Mouse (Mus musculus): ENCODE measurements at regions not wholly inside any gene's neighbourhood (a gene's known extent, or its start where the extent isn't known, plus 50 kb on each side); places are given as distances from the start of the nearest gene placed in this dataset.

DNA sequence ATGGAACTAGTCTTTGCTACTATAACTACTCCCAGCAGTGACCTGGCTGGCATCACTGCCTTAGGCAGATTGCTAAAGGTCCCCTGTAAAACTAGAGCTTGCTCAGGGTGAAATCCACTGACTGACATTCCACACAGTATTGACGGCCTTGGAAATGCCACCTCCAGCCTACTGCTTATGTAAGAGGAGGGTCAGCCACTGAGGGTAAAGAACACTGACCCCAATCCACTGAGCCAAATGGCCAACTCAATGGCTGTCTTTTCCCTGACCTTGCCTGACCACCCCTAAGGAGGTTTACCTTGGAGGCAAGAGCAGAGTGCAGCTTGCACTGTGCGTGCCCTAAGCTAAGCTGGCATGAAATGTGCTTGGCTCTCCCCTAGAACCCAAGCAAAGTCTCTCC is 216.0 kb upstream of the Foxq1 start:
- DNase-seq: no peak

DNA sequence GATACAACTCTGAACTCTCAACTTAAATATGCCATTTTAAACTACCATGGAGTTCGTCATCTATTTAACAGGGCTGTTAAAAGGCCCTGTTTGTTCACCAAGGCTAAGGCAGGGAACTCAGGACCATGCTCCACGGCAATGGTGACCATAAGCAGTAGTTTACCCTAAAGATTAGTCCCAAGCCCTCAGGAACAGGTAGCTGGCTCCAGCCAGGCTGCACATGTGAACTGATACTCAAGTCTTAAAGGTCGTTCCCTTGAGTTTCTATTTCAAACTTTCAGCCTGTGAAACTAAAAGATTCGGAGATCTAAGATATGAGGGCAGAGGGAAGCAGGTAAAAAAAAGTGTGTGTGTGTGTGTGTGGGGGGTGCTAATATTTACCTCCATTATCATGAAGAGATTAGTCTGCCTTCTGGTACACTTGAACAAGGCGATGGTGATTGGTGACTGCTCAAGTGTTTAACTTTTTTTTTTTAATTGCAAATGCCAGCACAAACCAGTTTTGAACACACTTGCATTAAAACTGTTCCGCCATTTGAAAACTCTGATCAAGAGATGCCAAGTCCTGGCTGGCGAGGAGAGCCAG is 215.5 kb upstream of the Foxq1 start:
- no peak for DNase-seq

DNA sequence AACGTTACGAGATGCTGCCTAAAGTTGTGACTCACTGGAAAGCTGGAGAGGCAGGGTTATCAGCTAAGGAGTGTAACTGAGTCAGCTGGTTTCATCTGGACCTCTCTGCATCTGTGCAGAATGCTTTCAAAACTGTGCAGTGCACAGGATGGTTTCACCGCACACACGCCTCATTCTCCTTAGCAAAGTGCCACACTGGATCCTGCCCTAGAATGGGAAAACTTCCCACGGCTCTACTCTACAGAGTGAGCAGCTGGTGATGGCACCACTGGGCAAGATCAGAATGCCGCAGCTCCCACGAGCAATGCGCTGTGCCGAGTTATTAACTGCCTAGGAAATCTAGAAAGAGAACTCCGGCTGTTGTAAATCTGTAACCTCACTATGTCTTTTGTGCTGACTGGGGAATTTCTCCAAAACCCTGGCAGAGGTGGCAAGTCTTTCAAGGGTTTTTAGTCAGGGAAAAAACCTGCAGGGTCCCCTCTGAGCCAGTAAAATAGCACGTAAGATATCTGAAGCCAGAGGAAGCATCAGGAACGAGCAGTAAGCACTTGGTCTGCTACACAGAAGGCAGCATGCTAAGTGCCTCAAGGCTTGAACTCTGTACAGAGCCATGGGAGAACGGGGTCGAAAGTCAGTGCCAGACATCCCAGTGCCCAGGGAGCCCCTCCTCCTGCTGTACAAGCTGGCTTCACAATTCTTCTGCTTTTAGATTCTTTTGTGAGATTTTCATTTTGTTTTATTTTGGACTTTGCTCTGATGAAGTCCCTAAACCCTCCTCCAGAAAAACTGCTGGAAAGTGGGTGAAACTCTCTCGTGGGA is 214.4 kb upstream of the Foxq1 start:
- peak; percentile 9 to 20 for DNase-seq

- no peak for DNase-seq
These were observed 209.7 kb upstream of the Foxq1 start for GRCm38 (mm10) chr13:31346205-31346604.

- DNase-seq: no peak
These were observed 208.9 kb upstream of the Foxq1 start for GRCm38 (mm10) chr13:31347000-31347399.

DNA sequence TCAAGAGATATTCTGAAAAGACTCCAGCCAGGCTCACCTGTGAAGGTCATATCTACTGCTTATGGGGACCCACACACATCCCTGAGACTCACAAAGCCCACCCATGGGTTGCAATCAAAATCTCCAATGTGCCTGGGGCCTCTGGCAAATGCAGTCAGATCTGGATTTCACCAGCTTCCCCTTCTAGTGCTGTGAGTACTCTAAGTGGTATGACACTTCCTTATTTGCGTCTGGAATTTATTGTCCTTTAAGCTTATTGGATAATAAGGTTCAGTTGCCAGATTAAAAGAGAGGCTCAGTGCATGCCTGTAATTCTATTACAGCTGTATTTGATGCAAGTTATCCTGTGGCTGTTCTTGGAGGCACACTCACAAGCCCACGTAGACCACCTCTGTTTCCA is 206.3 kb upstream of the Foxq1 start:
- no peak for DNase-seq

DNA sequence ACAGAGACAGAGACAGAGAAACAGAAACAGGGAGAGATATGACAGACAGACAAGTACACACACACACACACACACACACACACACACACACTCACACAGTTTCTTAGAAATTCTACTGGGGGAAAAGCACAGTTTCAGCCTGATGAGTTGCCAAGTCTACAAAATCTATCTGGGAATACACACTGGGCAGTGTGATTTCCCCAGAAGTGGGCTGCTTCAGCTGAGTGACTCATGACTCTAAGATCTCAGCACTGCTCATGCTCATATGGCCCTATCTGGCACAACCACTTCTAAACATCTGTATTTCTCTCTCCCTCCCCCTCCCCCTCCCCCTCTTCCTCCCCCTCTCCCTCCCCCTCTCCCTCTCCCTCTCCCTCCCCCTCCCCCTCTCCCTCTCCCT is 204.5 kb upstream of the Foxq1 start:
- no peak for DNase-seq

DNA sequence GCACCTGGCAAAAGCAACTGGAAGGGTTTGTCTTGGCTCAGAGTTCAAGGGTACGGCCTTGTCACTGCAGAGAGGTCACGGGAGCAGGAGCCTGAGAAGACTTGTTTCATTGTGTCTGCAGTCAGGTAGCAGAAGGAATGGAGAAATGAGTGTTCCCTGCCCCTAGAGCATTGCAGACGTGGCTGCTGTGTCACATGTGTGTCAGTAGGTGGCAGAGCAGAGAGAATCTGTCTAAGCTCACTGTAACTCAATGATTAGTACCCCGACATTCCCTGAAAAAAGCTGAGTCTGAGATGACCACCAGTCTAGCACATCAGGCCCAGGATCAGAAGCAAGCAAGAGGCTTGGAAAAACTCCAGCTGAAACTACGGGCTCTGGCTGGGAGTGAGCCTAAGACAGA is 203.1 kb upstream of the Foxq1 start:
- DNase-seq: no peak

DNA sequence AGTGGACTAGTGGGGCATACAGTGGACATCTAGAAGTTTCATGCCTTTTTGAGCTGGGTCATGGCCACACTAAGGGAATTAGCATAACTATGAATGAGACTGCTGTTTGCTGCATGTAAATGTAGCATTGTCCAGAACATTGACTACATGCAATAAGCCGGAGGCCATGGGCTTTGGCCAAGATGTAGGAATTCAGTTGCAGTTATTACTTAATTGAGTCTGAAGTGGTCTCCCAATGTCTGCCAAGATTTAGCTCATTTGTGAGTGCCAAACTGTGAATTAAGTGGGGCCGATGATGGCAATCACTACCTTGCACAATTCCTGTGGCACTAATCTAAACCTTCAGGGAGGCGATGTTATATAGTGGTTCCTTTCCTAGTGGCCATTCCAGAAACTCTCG is 196.6 kb upstream of the Foxq1 start:
- DNase-seq: no peak

DNA sequence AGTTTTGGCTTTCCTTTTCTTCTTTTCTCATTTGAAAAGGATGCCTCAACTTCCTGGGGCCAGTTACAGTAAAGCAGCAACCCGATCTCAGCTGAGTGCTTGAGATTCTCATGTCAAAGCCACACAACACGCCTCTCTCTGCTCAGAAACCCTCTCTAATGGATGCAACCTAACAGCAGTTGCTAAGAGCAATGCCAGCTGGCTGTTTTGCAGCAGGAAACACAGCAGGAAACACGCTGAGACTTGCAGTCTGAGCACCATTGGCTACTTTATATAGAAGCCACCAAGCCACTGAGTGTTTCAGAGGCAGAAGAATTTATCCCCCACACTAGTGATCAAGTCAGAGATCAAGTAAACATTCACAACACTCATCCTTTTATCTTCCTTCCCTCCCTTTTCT is 193.5 kb upstream of the Foxq1 start:
- no peak for DNase-seq

- no peak for DNase-seq
These were observed 191.6 kb upstream of the Foxq1 start for GRCm38 (mm10) chr13:31364369-31364768.

GRCm38 (mm10) chr13:31367226-31367625 is 188.7 kb upstream of the Foxq1 start:
- DNase-seq: no peak

DNA sequence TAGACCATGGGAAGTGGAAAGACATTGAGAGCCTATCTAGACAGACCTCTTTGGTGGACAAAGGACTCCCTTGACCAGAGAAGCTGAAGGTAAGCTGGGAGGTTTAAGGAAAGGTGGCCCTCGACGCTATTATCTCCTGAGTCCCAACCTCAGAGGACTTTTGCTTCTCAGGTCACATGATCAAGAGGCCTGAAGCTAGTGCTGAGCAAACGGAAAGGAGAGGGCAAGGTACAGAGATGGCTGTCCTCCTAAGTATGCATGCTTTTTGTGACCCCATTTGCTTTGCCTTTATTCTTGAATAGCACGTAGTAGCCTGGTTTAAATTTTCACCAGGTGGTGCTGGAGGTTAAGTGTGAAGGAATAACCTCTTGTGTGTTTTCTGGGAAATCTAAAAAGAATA is 186.8 kb upstream of the Foxq1 start:
- DNase-seq: no peak

DNA sequence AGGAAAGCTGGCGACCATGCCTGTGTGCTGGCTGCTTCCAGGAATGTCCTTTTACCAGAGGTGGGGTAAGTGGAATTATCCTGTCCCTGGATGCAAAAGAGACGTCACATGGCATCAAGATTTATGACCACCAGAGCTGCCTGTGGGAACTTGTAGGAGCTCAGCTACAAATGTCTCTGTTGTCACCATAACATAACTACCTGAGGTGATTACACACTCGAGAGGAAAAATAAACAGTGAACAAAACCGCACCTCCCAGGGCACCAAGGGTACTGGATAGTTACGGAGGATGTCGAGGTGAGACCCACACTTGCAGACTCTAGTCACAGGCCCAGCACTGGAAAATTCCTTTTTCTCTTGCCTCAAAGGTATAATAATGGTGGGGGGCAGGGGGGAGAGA is 185.1 kb upstream of the Foxq1 start:
- DNase-seq: no peak

DNA sequence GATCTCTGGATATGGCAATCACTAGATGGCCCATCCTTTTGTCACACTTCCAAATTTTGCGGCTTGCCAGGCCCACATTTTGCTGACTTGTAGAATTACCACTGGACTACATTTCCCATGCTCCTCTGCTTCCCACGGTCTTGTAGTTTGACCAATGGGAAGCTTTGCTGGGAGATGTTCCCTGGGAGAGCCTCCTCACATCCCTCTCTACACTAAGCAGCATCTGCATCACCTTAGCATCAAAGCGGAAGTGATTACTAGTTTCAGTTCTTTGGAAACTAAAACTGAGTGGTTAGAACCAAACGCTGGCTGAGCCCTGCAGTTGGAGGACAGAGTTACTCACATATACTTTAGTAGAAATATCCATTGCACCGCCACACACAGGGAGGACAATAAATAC is 181.9 kb upstream of the Foxq1 start:
- DNase-seq: no peak

GRCm38 (mm10) chr13:31393421-31394215 is 162.3 kb upstream of the Foxq1 start:
- DNase-seq: no peak

- DNase-seq: no peak
These were observed 159.6 kb upstream of the Foxq1 start for GRCm38 (mm10) chr13:31396216-31396910.

GRCm38 (mm10) chr13:31397246-31397645 is 158.7 kb upstream of the Foxq1 start:
- DNase-seq: no peak

GRCm38 (mm10) chr13:31400401-31400800 is 155.5 kb upstream of the Foxq1 start:
- DNase-seq: no peak

DNA sequence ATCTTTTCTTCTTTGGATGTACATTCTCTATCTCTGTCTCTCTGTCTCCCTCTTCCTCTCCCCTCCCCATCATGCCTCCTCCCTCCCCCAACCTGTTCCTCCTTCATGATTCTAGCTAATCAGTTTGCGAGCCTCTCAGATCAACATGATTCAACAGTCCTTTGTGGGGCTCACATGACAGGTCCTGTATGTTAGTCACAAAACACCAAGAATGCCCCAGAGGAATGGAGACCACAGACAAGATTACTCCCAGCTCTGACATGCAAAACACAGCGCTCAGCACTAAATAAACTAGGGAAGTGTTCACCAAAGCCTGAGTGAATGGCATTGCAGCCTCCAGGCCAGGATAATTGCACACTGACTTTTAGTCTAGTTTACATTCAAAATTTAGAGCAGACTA is 150.6 kb upstream of the Foxq1 start:
- no peak for DNase-seq

DNA sequence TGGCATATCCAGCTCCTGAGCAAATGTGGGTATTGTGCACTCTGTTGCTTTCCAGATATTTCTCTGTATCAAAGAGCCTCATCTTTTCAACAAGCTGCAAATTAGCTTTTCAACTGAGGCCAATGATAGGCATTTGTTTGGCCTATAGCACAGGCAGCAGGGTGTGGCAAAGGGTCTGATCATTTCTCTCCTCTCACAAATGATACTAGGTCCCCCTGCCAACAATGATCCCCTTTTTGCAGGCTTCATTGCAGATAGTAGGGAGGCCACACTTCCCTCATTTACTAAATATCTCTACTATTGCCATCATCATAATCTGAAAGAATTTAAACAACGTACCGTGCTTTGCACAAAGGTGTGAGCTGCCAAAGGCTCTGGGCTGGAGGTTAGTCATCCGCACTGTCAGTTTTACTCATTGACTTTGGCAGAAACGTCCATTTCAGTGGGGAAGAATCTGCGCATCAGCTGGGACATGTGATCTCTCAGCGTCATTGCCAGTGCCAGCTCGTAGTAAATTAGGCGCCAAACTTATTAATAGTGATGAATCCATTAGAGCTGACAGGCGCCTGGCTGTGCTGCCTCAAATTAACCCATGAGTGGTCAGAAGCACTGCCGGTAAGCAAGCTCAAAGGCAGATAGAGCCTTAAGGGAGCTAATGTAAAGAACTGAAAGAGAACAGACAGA is 147.4 kb upstream of the Foxq1 start:
- peak; percentile 9 to 15 for DNase-seq

- no peak for DNase-seq
These were observed 146.8 kb upstream of the Foxq1 start for GRCm38 (mm10) chr13:31409123-31409513.

Data from layer of hippocampus, postnatal 36 days (tissue).